Mouse (Mus musculus) small intestine, adult 2 months (tissue): ENCODE results near the gene Abraxas1. TPM values are rescaled to one million over a fixed set of nuclear protein-coding genes. Genes with fewer than 3 reads are reported as not detected.

Source experiments
- H3K27ac ChIP-seq: fragments of 200-500 bp; 2 replicates; pipeline ENCODE4 v1.5.1; 2012; ENCODE audit warnings: low read depth, low read length, control low read depth, inconsistent platforms; ENCODE audit not compliant: insufficient read depth
- H3K27me3 ChIP-seq: fragments of 200-500 bp; 2 replicates; pipeline ENCODE4 v1.6.1; 2012; ENCODE audit warnings: mild to moderate bottlenecking, moderate library complexity, low read length, inconsistent platforms; ENCODE audit not compliant: control insufficient read depth, insufficient read depth
- H3K36me3 ChIP-seq: fragments of 200-500 bp; 2 replicates; pipeline ENCODE4 v1.6.1; 2012; ENCODE audit warnings: mild to moderate bottlenecking, low read length, control low read depth, inconsistent platforms; ENCODE audit not compliant: control insufficient read depth, insufficient read depth
- H3K4me1 ChIP-seq: fragments of 200-500 bp; 2 replicates; pipeline ENCODE4 v1.6.1; 2012; ENCODE audit warnings: low read length, inconsistent platforms, mixed read lengths; ENCODE audit not compliant: control insufficient read depth, insufficient read depth, insufficient read length
- H3K4me3 ChIP-seq: fragments of 200-500 bp; 2 replicates; pipeline ENCODE4 v1.5.1; 2012; ENCODE audit warnings: low read depth, mild to moderate bottlenecking, control low read depth, inconsistent platforms, low read length, moderate library complexity
- CTCF ChIP-seq: fragments of 200-500 bp; IDR thresholded peaks from 2 replicates; pipeline ENCODE4 v1.5.1; 2012; ENCODE audit warnings: low read depth, mild to moderate bottlenecking, control low read depth, inconsistent platforms, low read length, moderate library complexity, mixed read lengths; ENCODE audit not compliant: insufficient replicate concordance, insufficient read length; ENCODE audit errors: extremely low read depth
- POLR2A ChIP-seq: fragments of 200-500 bp; IDR thresholded peaks from 2 replicates; pipeline ENCODE4 v1.6.1; 2012; ENCODE audit warnings: low read depth, mild to moderate bottlenecking, control low read depth, inconsistent platforms, low read length, moderate library complexity
- WGBS: fragments of 180-500 bp; shearing (Covaris S2); methylation state at CpG from one replicate; pipeline ENCODE4 v1.1.7; 2018; 5-methylcytosine and 5-hydroxymethylcytosine counted together
- polyA plus RNA-seq: library from polyadenylated mRNA; depleted of rRNA; stranded (reverse); fragments of >200 nt; gene quantifications from 2 replicates; pipeline ENCODE4 v1.2.3, GENCODE M21; 2012

Abraxas1 gene
- polyA plus RNA-seq, 1 experiment: 0.95 TPM

DNA sequence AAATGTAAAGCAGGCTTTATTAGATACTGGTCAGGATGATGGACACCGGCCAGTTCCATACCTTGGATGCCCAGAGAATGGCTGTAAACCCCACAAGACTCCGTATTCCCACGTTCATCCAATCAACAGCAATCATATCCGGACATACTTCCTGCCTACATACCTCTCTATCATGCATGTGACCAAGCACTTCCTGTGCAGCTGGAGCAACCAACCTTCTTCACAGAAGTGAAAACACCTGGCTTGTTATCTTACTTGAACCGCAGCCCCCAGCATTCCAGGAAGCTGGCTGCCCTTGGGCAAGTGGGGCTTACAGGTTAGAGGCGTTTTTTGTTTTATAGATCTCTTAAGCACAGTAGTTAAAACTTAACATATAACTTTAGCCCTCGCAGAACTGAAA is 2.1 kb upstream of the Abraxas1 start:
- WGBS: 70% methylated on average over 7 of the region's 7 CpGs
- no peak overlapping the region for H3K27ac ChIP-seq
- no peak overlapping the region for H3K4me3 ChIP-seq
- no peaks in the 10 kb centered on the region for H3K27me3 ChIP-seq
- H3K36me3 ChIP-seq: peaks cover 1% of the 10 kb centered on the region; the same call in 1 of the 2 replicates
- H3K4me1 ChIP-seq: peaks cover 2% of the 10 kb centered on the region
- TF ChIP-seq CTCF: no peak
- no peak for TF ChIP-seq POLR2A

- no peak overlapping the region for H3K4me3 ChIP-seq
- peaks cover 1% of the 10 kb centered on the region; the same call in 1 of the 2 replicates for H3K36me3 ChIP-seq
- H3K27ac ChIP-seq: no peak overlapping the region
- no peaks in the 10 kb centered on the region for H3K27me3 ChIP-seq
- TF ChIP-seq POLR2A: no peak
- no peak for TF ChIP-seq CTCF
- peaks cover 2% of the 10 kb centered on the region for H3K4me1 ChIP-seq
- WGBS: 55% methylated on average over 8 of the region's 8 CpGs
Measured at GRCm38 (mm10) chr5:100821375-100821774, 610 bp upstream of the Abraxas1 start.

DNA sequence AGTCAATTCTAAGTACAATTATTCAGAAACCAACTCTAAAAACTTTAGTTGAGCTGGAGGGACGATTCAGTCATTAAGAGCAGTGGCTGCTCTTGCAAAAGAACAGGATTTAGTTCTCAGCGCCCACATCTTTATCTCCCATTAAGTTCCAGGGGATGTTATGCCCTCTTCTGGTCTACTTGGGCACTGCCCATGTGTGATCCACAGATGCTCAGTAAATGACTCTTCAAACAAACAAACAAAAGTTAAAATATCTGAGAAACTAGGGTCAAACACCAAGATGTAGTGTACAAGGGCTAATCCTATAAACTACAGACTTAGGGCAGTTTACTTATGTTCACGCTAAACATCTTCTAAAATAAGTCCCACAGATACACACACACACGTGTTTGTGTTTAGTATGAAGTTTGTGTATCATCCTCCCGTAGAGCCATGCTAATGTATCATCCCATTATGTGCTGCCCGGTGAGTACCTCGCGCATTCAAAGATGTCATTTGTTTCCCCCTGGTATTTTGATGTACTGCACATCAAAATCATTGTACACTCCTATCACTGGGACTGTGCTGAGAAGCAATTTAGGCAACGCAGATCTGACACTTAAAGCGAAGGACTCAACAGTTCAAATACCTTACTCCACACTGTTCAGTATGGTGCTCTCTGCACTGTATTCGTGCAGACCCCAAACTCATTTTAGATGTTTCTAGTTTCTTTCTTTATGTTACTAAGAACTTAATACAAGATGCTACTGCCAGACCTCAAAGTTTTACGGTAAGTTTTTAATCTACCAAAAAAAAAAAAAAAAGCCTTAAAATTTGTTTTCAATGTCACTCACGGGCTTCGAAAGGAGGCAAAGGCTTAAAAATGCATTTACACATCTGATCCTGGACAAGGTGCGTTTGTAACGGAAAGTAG is 941 bp downstream of the Abraxas1 start:
- Histone ChIP-seq H3K4me1 (peaks cover 2% of the 10 kb centered on the region), H3K27me3 (no peaks in the 10 kb centered on the region), H3K4me3 (peak overlapping the region; percentile 89), H3K27ac (no peak overlapping the region), H3K36me3 (peaks cover 6% of the 10 kb centered on the region; the same call in 1 of the 2 replicates)
- TF ChIP-seq POLR2A (no peak), CTCF (no peak)
- 31% methylated on average over 16 of the region's 16 CpGs for WGBS

- no peak overlapping the region for H3K4me3 ChIP-seq
- no peaks in the 10 kb centered on the region for H3K27me3 ChIP-seq
- H3K4me1 ChIP-seq: peaks cover 2% of the 10 kb centered on the region
- H3K36me3 ChIP-seq: peaks cover 8% of the 10 kb centered on the region; the same call in 1 of the 2 replicates
- 55% methylated on average over 4 of the region's 4 CpGs for WGBS
- H3K27ac ChIP-seq: no peak overlapping the region
- no peak for TF ChIP-seq CTCF
- no peak for TF ChIP-seq POLR2A
Measured at GRCm38 (mm10) chr5:100818341-100818740, 2.4 kb downstream of the Abraxas1 start.

GRCm38 (mm10) chr5:100798165-100798860 is 22.5 kb downstream of the Abraxas1 start, which contains the start of the genes Helq and Mrps18c:
Helq (minus strand) TSS chr5:100798598.
Mrps18c (plus strand) TSS chr5:100798627.
- under 1% methylated on average over 67 of the region's 67 CpGs for WGBS
- peak within 1 kb of the TSS; percentile 10; the same call in 1 of the 2 replicates for H3K27ac ChIP-seq
- TF ChIP-seq POLR2A (peak; percentile 67), CTCF (no peak)
- H3K36me3 ChIP-seq: peaks cover 21% of the 10 kb centered on the region
- H3K27me3 ChIP-seq: no peaks in the 10 kb centered on the region
- H3K4me3 ChIP-seq: peak within 1 kb of the TSS; percentile 82
- no peaks in the 10 kb centered on the region for H3K4me1 ChIP-seq

DNA sequence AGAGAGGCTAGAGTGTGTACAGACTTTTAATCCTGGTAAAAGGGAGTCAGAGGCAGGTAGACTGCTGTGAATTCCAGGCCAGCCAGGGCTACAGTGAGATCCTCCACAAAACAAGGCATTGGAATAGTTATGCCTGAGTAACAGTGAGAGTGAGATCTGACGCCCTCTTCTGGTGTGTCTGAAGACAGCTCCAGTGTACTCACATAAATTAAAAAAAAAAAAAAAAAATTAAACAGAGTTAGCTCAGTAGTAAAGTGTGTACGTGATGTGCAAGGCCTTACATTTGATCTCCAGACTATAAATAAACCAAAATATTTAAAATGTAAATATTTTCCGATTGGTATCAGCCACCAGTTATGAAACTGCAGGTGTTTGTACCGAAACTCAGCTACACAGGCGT is 26.7 kb downstream of the Abraxas1 start:
- TF ChIP-seq CTCF: no peak
- WGBS: 72% methylated on average over 5 of the region's 5 CpGs
- Histone ChIP-seq H3K27ac (no peak overlapping the region), H3K4me1 (no peaks in the 10 kb centered on the region), H3K4me3 (no peak overlapping the region), H3K27me3 (no peaks in the 10 kb centered on the region), H3K36me3 (peaks cover 26% of the 10 kb centered on the region)

DNA sequence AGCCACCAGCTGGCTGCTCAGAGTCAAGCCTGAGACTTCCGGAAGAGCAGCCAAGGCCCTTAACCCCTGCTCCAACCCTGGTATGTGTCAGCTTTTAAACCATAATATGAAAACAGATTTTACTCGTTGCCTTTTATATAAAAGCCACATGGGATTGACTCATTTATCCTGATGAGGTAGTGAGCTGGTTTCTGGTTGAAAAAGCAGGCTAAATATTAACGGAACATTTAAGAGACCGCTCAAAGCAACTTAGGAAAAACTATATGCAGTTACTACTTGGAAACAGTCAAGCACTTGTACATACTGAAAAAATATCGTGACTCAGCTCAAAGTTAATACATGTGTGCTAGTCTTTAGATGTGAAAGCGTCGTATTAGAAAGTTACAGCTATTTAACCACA is 28.5 kb downstream of the Abraxas1 start:
- Histone ChIP-seq H3K4me1 (no peaks in the 10 kb centered on the region), H3K27me3 (no peaks in the 10 kb centered on the region), H3K36me3 (peaks cover 31% of the 10 kb centered on the region), H3K27ac (no peak overlapping the region), H3K4me3 (no peak overlapping the region)
- 86% methylated on average over 7 of the region's 7 CpGs for WGBS
- TF ChIP-seq POLR2A: no peak
